Mouse (Mus musculus): ENCODE results near the gene Higd1a.

- TF ChIP-seq CTCF (IDR thresholded peaks at IDR 0.05; ENCODE audit: extremely low read depth, insufficient read depth, insufficient read length, insufficient replicate concordance) (peak; percentile 34; the same call in 1 of the 2 replicates), POLR2A (IDR thresholded peaks at IDR 0.05; ENCODE audit: low read depth, low read length) (no peak)
Observed at GRCm38 (mm10) chr9:121880840-121881239, 22.7 kb upstream of the Higd1a start.
